Mouse (Mus musculus): ENCODE results near the gene Gpr107. TPM values are rescaled to one million over a fixed set of nuclear protein-coding genes. Genes with fewer than 3 reads are reported as not detected.

Gene Gpr107
- polyA plus RNA-seq (2012; rRNA removed; ENCODE audit: low replicate concordance): 23.4 and 30.0 TPM in 2 replicates

GRCm38 (mm10) chr2:31151892-31152812, at the start of gene Gpr107:
TSS of gene Gpr107 (plus strand) at chr2:31152316.

GRCm38 (mm10) chr2:31141867-31142454, 10.2 kb upstream of the Gpr107 start, which contains the start of gene Fnbp1:
TSS of gene Fnbp1 (minus strand) at chr2:31142008.

GRCm38 (mm10) chr2:31245491-31246141, 93.5 kb downstream of the Gpr107 start, which contains the start of gene Ncs1:
TSS of gene Ncs1 (plus strand) at chr2:31245823.

Other genes with a start within 250 kb of the Gpr107 start
- gene Ptges, start 222.5 kb upstream of the Gpr107 start, polyA plus RNA-seq (2012; rRNA removed; ENCODE audit: low replicate concordance): 120 and 129 TPM in 2 replicates
- gene Tor1b, start 199.4 kb upstream of the Gpr107 start, polyA plus RNA-seq (2012; rRNA removed; ENCODE audit: low replicate concordance): 26.8 and 33.4 TPM in 2 replicates
- gene Tor1a, start 184.4 kb upstream of the Gpr107 start, polyA plus RNA-seq (2012; rRNA removed; ENCODE audit: low replicate concordance): 37.6 and 46.1 TPM in 2 replicates
- gene BC005624, start 170.1 kb upstream of the Gpr107 start, polyA plus RNA-seq (2012; rRNA removed; ENCODE audit: low replicate concordance): 15.3 and 26.7 TPM in 2 replicates
- gene Usp20, start 170.0 kb upstream of the Gpr107 start, polyA plus RNA-seq (2012; rRNA removed; ENCODE audit: low replicate concordance): 19.3 and 21.0 TPM in 2 replicates
- gene Fnbp1, start 10.3 kb upstream of the Gpr107 start, polyA plus RNA-seq (2012; rRNA removed; ENCODE audit: low replicate concordance): 65.8 and 75.6 TPM in 2 replicates
- gene Ncs1, start 93.5 kb downstream of the Gpr107 start, polyA plus RNA-seq (2012; rRNA removed; ENCODE audit: low replicate concordance): 2.4 and 3.2 TPM in 2 replicates
- 32.2 and 62.6 TPM in 2 replicates for gene Hmcn2, start 162.1 kb downstream of the Gpr107 start, polyA plus RNA-seq (2012; rRNA removed; ENCODE audit: low replicate concordance)